Mouse (Mus musculus) erythroblast, embryonic 14.5 days (primary cell): ENCODE measurements around the gene Mapk6.

Experiments
- GATA1 ChIP-seq: IDR thresholded peaks from 2 replicates; pipeline ENCODE4 v1.6.1; 2012; ENCODE audit warnings: low read length, inconsistent platforms, mixed read lengths
- TAL1 ChIP-seq: IDR thresholded peaks from 3 replicates; pipeline ENCODE4 v1.6.1; 2012; ENCODE audit warnings: low read length, inconsistent platforms, mixed read lengths

DNA sequence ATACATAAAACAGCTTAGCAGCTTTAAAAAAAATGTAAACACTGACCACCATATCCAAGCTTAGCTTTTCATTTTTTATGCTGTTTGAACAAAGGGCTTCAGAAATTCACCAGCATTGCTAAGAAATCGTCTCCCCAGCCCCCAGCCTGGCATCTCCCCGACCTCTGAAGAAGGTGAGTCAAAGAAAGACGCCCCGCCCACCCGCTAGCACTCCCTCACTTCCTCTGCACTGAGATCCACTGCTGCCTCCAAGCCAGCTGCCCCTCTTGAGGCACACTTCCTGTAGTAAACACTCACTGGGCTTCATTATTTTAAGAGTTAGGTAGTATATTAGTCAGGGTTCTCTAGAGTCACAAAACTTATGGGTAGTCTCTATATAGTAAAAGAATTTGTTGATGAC, 4.4 kb upstream of the Mapk6 start:
- TF ChIP-seq TAL1 (no peak), GATA1 (no peak)
